Mouse (Mus musculus) megakaryocyte, embryonic 14.5 days (primary cell): ENCODE data around the gene Abl1.
"Not testable (repeated sequence)": the region's sequence is repeated elsewhere in the genome, so short reads cannot be mapped to it uniquely, and the experiment has no call there.

Experiments
- FLI1 ChIP-seq: IDR thresholded peaks from 2 replicates; pipeline ENCODE4 v1.6.1; 2012; ENCODE audit warnings: low read length, inconsistent platforms, mixed read lengths
- GATA1 ChIP-seq: IDR thresholded peaks from 3 replicates; pipeline ENCODE4 v1.6.1; 2012; ENCODE audit warnings: mixed read lengths, low read length, inconsistent platforms, borderline replicate concordance

GRCm38 (mm10) chr2:31681051-31681707 lies 7.0 kb upstream of the Abl1 start:
- not testable (repeated sequence) for TF ChIP-seq GATA1, FLI1
